Mouse (Mus musculus) layer of hippocampus, adult 9-11 months (tissue): ENCODE results near the gene Pdlim7.

ENCODE experiments used
- DNase-seq: peaks from one replicate; pipeline ENCODE4 v3.0.0; 2022

Gene Pdlim7

DNA sequence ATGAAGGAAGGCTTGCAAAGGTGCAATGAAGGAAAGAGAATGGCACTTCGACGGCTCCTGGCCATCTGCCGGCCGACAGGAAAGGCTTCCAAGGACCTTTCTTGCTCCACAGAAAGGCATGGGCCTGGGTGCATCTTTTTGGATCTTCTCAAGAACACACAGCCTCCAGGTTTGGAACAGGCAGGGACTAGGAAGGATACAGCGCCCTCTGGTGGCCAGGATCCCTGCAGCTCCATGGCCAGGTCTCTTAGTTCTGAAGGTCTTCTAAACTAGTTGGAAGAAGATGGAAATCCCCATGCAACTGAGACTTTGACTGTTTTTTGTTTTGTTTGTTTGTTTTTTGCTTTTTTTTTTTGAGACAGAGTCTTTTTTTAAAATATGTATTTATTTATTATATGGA is 3.5 kb upstream of the Pdlim7 start:
- peak; percentile 85 for DNase-seq

DNA sequence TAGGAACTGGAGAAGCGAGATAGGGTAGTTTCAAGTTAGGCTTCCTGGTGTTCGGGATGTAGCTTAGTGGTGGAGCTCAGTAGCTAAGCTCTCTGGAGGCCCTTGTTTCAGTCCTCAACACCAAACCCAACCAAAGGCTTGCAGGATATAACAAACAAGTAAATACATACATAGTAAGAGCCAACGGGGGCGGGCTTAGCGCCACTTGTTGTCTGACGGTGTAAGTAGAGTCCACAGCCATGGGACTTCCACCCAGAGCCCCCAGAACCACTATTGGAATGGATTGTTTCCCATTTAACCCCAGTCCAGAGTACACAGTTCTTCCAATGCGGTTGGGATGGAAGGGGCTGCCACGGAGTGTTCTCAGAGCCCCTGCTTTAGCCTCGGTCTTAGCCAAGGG is 352 bp upstream of the Pdlim7 start:
- DNase-seq: no peak

DNA sequence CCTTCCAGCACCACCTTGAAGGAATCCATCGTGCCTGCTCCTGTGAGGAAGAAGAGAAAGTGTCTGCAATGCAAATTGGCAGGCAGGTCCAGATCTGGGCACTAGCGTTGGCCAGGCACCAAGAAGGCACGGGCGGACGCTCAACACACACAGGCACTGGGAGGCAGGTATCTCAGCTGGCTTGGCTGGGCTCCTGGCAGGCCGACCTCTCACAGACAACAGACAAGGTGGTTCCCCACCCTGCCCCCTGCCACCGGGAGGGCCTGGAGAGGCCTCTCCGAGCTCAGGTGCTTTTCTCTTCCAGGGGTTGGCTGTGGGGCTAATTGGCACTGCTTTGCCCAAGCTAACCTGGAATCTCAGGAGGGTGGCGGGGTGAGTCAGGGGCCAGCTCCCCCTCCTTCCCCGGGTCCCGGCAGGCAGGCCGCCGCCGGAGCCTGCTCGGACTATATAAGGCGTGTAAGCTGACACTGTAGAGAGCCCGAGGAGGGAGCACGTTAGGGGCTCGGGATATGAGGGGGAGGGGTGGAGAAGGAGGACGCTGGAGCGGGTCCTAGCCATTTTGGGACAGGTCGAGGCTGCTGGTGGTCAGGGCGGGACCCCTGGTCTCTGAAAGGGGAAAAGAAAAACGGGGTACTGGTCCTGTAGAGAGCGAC is 971 bp downstream of the Pdlim7 start:
- DNase-seq: no peak

DNA sequence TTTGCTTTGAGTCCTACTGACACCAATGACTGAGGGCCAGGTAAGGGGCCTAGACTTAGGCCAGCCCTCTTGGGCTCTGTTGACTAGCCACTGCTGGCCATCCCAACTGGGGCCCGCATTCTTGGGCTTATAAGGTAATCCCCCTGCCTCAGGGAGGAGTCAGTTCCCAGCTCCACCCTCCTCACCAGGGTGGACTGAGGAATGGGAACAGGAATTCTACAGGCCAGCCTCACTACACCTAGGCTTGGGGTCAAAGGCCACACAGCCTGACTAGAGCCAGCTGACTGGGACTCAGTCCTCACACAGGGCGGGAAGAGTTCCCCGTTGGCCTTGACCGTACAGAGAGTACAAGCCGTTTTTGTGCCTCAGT is 2.0 kb downstream of the Pdlim7 start:
- no peak for DNase-seq

DNA sequence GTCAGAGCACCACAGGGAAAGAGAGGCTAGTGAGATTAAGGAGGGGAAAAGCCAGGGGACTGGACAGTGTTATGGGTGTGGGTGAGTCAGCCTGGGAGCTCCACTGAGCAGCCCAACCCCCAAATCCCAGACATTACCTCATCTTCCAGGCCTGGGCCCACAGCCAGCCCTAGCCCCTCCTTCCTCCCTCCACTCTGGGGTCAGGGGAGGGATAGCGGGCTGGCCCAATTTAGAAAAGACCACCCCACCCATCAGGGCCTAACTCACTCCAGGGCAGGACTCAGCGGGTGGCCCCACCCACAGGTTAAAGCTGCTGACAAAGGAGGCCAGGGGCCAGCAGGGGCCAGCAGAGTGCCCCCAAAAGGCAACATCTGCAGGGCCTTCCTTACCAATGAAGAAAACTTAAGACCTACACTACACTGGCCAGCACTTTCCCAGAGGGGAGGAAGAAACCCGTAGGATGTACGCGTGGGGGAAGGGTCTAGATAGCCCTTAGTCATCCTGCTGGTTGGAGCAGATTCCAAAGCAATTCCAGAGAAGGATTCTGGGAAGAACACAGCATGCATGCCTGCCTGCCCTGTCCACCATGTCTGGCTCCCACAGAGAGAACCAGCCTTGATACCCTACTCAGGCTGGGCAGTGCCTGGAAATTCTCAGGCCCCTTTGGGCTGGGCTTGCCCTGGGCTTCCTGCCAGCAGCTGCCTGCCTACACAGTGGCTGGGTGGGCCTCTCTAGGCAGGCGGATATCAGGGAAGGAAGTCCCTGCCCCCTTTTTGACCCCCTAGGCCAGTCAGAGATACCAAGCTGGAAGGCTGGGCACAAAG is 2.6 kb downstream of the Pdlim7 start:
- DNase-seq: no peak

DNA sequence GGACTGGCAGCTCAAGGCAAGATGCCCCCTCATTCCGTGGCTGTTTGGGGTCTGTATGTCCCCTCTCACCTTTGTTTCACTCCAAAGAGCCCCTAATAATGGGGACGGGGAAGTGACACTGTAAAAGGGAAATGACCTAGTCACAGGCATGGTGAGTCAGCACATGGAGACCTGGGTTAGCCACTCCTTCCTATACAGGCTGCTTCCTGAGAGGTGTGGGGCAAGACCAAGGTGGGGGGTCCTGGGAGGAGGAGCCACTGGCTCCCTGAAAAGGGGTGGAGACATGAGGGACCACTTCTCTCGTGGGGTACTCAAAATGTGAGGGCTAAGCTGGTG is 3.2 kb downstream of the Pdlim7 start:
- no peak for DNase-seq

DNA sequence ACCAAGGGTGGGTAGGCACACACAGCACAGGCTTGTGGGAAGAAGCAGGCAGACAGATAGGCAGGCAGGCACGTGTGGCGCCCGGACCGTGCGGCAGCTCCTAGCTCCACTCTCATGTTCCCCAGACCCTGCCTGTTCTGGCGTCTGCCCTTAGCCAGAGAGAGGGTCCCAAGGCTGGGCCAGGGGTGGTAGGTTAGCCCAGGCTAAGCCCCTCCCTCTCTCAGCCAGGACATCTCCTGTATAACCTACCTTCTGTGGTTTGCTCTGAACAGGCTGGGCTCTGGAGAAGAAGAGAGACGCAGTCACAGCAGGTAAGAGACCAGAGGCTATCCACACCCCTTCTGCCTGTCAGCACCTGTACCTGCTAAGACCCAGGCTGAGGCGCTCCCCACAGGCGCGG is 4.9 kb downstream of the Pdlim7 start:
- DNase-seq: no peak

DNA sequence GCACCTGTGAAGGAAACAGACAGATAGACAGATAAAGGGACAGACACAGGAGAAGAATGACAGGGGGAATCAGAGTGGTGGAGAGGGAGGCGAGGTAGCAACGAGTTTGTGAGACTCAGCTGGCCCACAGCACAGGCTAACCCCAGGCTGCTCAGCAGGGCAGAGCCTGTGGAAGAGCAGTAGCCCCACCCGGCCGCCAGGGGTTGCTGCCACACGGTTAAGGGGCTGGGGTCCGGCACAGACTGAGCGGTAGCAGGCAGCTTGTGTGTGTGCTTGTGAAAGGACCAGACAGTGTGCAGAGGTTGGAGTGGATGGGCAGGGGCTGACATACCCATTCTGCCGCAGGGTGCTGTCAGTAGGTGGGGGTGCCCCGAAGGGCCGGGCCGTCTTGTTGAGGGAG is 5.6 kb downstream of the Pdlim7 start:
- no peak for DNase-seq

DNA sequence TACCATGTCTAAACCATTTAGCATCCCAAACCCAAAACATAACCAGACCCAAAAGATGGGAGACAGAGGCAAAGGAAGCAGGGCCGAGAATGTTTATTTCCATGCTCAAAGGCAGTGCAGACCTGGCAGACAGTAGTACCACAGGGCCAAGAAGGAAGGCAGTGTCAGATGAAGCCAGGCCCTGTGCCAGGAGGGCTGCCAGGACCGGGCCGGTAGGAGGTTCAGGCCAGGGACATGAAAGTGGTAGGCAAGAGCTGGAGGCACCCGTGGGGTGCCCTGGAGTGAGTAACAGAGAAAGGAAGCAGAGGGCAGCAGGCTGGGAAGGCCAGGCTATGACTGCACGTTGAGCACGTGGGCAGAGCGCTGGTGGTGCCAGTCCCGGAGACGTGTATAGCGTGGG is 6.8 kb downstream of the Pdlim7 start:
- no peak for DNase-seq

DNA sequence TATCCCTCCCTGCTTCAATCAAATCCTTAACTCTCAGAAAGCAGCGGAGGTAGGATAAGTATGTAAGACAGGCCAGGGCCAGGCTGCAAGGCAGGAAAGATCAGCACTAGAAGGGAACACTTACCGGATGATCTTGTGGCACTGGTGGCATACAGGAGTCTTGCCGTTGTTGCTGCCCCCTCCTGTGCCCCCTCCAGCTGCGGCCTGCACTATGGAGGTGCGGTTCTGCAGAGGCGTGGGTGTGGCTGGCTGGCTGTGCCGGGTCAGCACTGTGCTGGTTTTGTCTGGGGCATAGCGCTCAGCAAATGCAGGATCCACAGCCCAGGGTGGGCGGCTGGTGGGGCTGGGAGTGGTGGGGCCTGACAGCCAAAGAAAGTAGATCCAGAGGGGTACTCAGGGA is 7.7 kb downstream of the Pdlim7 start:
- DNase-seq: no peak

DNA sequence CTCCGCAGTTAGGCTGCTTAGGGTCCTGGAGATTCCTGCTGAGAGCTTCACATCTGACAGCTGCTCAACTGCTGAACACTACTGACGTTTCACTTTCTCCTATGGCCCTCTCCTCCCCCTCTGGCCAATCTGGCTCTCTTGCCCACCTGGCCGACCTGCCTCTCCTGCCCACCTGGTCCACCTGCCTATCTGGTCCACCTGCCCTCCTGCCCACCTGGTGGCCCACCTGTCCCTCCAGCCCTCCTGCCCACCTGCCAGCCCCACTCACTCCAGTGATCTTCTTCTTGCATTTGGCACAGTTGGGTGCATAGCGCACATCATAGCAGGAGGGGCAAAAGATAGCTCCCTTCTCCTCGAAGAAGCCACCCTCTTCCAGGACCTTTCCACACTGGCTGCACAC is 9.1 kb downstream of the Pdlim7 start:
- no peak for DNase-seq

DNA sequence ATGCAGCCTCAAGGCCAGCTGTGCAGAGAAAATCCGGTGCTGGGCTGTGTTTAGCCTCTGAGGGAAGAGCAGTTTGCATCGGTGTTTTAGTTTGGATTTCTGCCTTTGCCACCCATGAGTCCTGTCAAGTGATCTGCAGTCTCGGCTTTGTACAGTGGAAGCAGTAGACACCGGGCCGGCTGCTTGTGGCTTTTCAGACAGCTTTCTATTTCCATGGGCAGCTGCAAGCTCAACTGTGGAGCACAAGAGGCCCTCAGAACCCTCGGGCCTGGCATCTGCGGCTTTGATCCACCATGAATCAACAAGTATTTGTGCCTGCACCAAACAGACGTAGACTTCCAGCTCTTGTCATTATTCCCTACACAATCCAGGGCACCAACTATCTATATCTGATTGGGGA is 11.1 kb downstream of the Pdlim7 start:
- no peak for DNase-seq

DNA sequence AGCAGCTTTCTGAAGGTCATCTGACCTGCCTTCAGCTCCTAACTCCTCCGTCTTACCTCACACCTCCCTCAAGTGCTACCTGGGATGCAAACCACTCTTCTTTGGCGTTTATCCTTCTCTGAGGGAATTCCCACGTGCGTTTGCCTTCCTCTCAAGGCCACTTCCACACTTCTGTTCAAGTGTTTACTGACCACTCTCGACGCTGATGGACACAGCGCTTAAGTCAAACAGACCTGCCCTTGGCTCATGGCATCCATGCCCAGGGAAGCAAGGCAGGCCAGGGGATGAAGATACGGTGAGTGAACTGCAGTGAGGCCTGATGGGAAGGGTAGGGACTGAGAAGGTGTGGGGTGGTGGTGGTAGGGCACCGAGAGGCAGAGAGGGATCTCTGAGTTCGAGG is 12.9 kb downstream of the Pdlim7 start:
- no peak for DNase-seq

DNA sequence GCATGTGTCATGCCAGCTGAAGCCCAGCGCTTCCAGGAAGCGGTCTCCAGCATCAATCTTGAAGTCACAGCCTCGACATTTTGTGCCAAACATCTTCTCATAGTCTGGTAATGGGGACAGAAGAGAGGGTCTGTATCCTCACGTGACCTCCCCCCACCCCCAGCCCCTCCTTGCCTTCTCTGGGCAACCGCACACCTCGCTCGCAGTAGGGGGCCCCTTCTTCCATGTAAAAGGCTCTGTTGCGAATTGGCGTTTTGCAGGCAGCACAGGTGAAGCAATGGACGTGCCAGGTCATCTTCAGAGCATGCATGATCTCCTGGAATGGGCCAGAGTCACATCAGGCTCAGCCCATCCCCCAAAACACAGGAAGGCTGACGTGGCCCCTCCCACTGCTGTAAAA is 14.6 kb downstream of the Pdlim7 start:
- no peak for DNase-seq

DNA sequence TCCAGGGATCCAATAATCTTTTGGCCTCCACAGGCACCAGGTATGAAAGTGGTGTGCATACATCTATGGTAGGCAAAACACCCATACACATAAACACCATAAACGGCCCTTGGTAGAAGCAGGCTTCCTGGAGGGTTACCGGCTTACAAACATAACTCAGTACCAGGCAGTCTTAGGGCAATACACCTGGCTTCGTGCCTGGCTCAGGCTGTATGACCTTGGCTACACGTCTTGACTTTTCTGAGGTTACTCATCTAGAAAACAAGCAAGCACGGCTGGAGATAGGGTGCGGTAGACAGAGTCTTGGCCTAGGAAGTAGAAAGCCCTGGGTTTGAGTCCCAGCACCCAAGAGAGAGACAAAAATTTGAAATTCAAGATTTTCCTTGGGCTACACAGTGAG is 16.8 kb downstream of the Pdlim7 start:
- no peak for DNase-seq

DNA sequence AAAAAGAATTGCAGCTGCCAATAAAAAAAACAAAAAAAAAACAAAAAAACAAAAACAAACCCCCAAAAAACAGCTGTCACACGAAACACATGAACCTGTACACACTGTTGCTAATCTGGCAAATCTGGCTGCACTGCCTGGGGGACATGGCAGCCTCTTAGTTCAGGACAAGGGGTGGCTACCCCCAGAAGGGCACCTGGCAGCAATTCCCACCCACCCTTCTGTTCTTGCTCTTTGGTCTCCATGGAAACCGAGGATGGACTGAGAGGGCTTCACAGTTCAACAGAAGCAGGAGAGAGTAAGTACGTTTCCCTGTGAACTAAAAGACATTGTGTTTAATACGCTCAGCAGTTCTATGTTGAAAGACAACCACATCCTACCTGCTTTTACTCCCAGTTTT is 17.8 kb downstream of the Pdlim7 start:
- DNase-seq: no peak

DNA sequence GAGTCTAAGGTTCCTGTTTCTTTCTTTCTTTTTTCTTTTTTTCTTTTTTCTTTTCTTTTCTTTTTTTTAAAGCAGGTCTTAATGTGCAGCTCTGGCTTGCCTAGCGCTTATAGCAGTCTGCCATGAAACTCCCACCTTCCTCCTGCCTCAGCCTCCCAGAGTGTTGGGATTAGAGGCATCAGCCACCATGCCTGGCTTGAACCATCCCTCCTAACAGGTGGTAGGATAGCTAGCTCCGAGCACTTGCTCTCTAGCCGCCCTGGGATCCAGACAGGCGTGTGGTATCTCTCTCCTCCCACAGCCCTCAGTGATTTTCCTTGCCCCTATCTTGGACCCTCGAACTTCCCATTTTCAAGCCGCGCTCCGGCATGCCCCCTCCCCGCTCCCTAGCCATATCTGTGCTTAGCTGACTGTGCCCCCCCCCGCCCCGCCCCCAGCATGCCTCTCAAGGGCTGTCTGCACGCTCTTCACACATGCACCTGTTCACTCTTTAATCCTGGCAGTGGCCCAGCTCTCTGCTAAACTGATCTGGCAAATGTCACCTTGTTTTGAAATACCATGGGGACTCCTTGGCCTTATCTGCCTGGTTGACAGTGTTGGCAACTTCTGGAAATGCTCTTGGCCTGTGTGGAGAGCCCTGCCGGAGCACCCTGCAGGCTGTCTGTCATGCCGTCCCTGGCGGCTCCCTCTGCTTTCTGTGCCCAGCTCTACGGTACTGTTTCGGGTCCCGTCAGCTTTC is 18.4 kb downstream of the Pdlim7 start:
- DNase-seq: peak; percentile 61

DNA sequence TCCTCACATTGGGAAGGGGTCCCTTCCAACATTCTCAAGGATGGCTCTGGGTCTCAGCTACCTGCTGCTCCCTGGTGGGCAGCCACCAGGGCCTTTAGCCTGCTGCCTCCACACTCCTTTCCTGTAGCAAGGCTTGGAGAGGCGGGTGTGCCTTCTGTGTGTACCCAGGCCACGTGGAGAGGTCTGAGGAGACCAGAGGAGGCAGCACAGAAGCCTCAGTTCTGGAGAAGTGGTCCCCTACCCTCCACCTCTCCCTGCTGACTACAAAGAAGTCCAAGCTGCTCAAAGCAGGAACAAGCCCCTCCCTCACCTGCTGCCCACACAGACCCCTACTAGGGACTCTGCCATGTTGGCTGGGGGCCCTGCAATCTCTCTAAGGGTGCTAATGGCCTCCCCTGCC is 19.2 kb downstream of the Pdlim7 start:
- DNase-seq: no peak

DNA sequence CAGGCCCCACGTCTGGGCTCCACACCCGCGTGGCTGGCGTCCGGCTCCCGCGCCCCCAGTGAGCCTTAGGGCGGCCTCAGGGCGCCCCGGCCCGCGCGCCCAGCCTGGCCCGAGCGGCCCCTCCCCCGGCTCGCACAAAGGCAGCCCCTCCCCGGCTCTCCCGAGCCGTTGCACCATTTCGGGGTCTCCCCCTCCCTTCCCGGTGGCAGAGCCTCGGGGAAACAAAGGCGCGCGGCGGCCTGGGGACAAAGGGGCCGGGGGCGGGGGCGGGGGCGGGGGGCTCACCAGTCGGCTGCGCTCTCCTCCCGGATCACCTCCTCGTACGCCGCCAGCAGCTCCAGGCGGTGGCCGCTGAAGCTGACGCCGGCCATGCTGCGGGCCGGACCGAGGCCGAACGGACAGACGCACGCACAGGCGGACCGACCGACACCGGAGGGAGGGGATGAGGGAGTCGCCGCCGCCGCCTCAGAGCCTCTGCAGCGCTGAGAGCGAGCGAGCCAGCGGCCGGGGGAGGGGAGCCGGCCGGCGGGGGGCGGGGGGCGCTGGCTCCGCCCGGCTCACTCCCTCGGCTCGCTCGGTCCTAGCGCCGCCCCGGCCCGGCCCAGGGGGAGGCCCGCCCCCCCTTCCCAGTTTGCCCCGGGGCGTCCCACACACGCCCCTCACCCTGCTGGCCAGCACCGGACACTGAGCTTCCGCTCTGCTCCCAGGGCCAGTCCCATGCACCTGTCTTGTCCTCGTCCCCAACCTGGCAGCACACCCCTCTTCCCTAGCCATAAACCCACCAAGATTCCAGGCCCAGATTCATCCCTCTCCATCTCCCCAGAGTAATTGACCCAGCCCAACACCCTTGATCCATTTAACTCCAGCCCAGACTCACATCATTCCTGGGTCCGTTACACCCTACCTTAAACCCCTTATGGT is 25.6 kb downstream of the Pdlim7 start, which contains the start of gene Dbn1:
TSS of gene Dbn1 (minus strand) at position 534 of the 921 bp plus-strand sequence.
- no peak for DNase-seq

DNA sequence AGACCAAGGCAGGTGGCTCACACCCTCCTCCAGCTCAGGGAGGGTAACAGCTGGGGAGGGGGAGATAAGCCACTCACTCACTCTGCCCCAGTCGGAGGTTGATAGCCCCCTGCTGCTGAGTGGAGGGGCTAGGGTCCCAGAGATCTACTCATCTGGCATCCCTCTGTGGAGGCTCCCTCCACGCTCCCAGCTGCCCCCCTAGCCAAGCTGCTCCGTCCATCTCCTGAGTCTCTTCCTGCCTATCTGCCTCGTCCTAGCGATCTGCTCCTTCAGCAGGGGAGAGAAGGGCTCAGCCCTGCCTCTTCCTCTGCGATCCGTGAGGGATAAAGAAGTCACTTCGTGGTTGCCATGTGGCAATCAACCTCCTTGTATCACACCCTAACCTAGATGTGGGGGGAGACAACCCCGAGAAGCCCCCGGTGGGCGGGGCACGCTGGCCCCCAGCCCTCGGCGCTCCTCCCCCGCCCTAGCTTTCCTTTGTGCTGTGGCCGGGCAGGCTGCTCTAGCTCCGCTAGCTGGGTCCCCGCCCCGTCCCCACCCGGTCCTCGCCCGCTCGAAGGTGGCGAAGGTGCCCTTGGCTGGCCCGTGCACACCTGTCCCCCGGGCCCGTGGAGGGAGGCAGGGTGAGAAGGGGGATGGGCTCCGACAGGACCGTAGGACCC is 26.4 kb downstream of the Pdlim7 start:
- DNase-seq: no peak

DNA sequence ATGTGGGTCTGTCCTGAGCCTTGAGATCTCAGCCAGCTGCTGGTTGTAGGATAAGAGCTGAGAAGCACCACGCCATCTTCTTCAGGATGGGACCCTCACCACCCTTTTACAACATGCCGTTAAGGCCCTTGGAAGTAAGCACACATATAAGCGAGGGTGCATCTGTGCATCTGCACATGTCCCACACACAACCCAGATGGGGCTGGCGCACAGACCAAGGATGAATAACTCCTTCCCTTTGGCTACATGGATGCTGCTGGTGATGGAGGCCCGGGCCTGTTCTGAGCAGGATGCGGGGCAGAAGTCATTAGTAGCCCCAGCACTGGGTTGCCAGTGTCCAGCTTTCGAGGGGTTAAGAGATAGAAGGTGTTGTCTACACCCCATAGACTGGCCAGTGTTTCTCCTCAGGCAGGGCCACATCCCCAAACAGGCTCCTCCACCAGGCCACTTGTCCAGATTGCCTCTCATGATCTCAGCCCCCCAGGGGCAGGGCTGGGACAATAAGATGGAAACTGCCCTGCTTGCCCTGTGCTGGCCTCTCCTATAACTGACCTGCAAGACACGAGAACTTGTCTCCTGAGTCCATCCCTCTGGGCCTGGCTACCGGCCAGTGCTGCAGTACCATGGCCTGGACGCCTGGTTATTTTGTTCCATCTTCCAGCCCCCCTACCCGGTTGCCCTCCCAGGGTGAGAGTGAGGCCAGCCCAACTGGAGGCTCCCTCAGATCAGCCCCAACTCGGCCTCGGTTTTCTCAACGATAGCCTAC is 27.3 kb downstream of the Pdlim7 start:
- peak; percentile 42 for DNase-seq
